Mouse (Mus musculus) liver, postnatal 0 days (tissue): ENCODE results near the gene Pitpnm2. TPM values are rescaled to one million over a fixed set of nuclear protein-coding genes. Genes with fewer than 3 reads are reported as not detected.

Source experiments
- ATAC-seq: fragments of 200-750 bp; cut with Nextera tagmentation; 2 replicates; pipeline ENCODE4 v1.8.0; 2017; ENCODE audit warnings: mild to moderate bottlenecking, moderate library complexity
- DNase-seq: peaks from one replicate; pipeline ENCODE4 v3.0.0-alpha.2; 2016
- H3K27ac ChIP-seq: fragments of 300-500 bp; sonication (generic); 2 replicates; pipeline ENCODE4 v1.5.1; 2014; ENCODE audit warnings: antibody characterized with exemption, moderate library complexity, mild to moderate bottlenecking, low read depth
- H3K27me3 ChIP-seq: fragments of 300-500 bp; sonication (generic); 2 replicates; pipeline ENCODE4 v1.6.1; 2014; ENCODE audit warnings: low read length, control low read depth, mixed read lengths; ENCODE audit not compliant: insufficient read depth
- H3K36me3 ChIP-seq: fragments of 300-500 bp; sonication (generic); replicated peaks from 2 replicates; pipeline ENCODE4 v1.6.1; 2014; ENCODE audit warnings: mild to moderate bottlenecking, control low read depth, low read length, moderate library complexity, mixed read lengths; ENCODE audit not compliant: insufficient read depth
- H3K4me1 ChIP-seq: fragments of 300-500 bp; sonication (generic); 2 replicates; pipeline ENCODE4 v1.6.1; 2014; ENCODE audit warnings: antibody characterized with exemption, mild to moderate bottlenecking, control low read depth; ENCODE audit not compliant: insufficient read depth
- H3K4me2 ChIP-seq: fragments of 300-500 bp; sonication (generic); 2 replicates; pipeline ENCODE4 v1.6.1; 2014; ENCODE audit warnings: low read depth, mild to moderate bottlenecking, low read length, moderate library complexity, mixed read lengths
- H3K4me3 ChIP-seq: fragments of 300-500 bp; sonication (generic); 2 replicates; pipeline ENCODE4 v1.5.1; 2014; ENCODE audit warnings: low read depth, low read length
- H3K9ac ChIP-seq: fragments of 300-500 bp; sonication (generic); replicated peaks from 2 replicates; pipeline ENCODE4 v1.6.1; 2014; ENCODE audit warnings: mild to moderate bottlenecking, moderate library complexity
- H3K9me3 ChIP-seq: fragments of 300-500 bp; sonication (generic); 2 replicates; pipeline ENCODE4 v1.6.1; 2016; ENCODE audit warnings: mild to moderate bottlenecking, control low read depth, low read length, mixed read lengths
- CTCF ChIP-seq: sonication (generic); IDR thresholded peaks from 2 replicates; pipeline ENCODE4 v1.5.1; 2016; ENCODE audit warnings: antibody characterized with exemption, low read depth
- EP300 ChIP-seq: IDR thresholded peaks from 2 replicates; pipeline ENCODE4 v1.6.1; 2016; ENCODE audit warnings: antibody characterized with exemption, low read depth, mild to moderate bottlenecking
- WGBS: fragments of 180-500 bp; shearing (Covaris S2); extraction: QIAGEN DNeasy Blood & Tissue Kit; methylation state at CpG from one replicate; pipeline ENCODE4 v1.1.7; 2014; ENCODE audit not compliant: insufficient replicate concordance; 5-methylcytosine and 5-hydroxymethylcytosine counted together
- polyA plus RNA-seq: library from polyadenylated mRNA; unstranded; fragments of >200 nt; fragmentation: Nextera tagmentation; extraction: Ambion mirVana; gene quantifications from 2 replicates; pipeline ENCODE4 v1.2.1, GENCODE M21; 2015

Pitpnm2 gene
- polyA plus RNA-seq, 1 experiment from 2014 or later, result 2.4 TPM

- WGBS, result 58% methylated on average over 10 of the region's 10 CpGs
- H3K4me1 ChIP-seq, result peaks cover 5% of the 10 kb centered on the region; the same call in 1 of the 2 replicates
- DNase-seq, result no peak
Observed at GRCm38 (mm10) chr5:124161831-124162230, 87.7 kb downstream of the Pitpnm2 start.

GRCm38 (mm10) chr5:124159453-124159852 is 90.1 kb downstream of the Pitpnm2 start:
- ATAC-seq (peak; percentile 8; the same call in 1 of the 2 replicates), DNase-seq (no peak)
- no peaks in the 10 kb centered on the region for H3K9me3 ChIP-seq
- 64% methylated on average over 7 of the region's 7 CpGs for WGBS
- no peak overlapping the region for H3K9ac ChIP-seq
- H3K4me3 ChIP-seq, result no peak overlapping the region
- no peaks in the 10 kb centered on the region for H3K27me3 ChIP-seq
- no peak overlapping the region for H3K27ac ChIP-seq
- no peak overlapping the region for H3K4me2 ChIP-seq
- no peak for TF ChIP-seq CTCF
- TF ChIP-seq EP300, result no peak
- no peaks in the 10 kb centered on the region for H3K36me3 ChIP-seq
- no peaks in the 10 kb centered on the region for H3K4me1 ChIP-seq

More at GRCm38 (mm10) chr5:124161831-124162230, 87.7 kb downstream of the Pitpnm2 start:
- Histone ChIP-seq H3K27ac (no peak overlapping the region), H3K4me2 (no peak overlapping the region), H3K4me3 (no peak overlapping the region), H3K9me3 (no peaks in the 10 kb centered on the region), H3K36me3 (no peaks in the 10 kb centered on the region), H3K27me3 (no peaks in the 10 kb centered on the region), H3K9ac (no peak overlapping the region)
- TF ChIP-seq CTCF (no peak), EP300 (no peak)
- no peak for ATAC-seq

GRCm38 (mm10) chr5:124158305-124158704 is 91.3 kb downstream of the Pitpnm2 start:
- no peaks in the 10 kb centered on the region for H3K36me3 ChIP-seq
- no peaks in the 10 kb centered on the region for H3K9me3 ChIP-seq
- no peak overlapping the region for H3K27ac ChIP-seq
- TF ChIP-seq CTCF (no peak), EP300 (no peak)
- 66% methylated on average over 4 of the region's 4 CpGs for WGBS
- no peaks in the 10 kb centered on the region for H3K27me3 ChIP-seq
- no peak overlapping the region for H3K4me3 ChIP-seq
- H3K4me2 ChIP-seq, result no peak overlapping the region
- ATAC-seq, result no peak
- no peak for DNase-seq
- no peak overlapping the region for H3K9ac ChIP-seq
- H3K4me1 ChIP-seq, result no peaks in the 10 kb centered on the region

- Histone ChIP-seq H3K4me2 (no peak overlapping the region), H3K27ac (no peak overlapping the region), H3K36me3 (peaks cover 8% of the 10 kb centered on the region), H3K27me3 (no peaks in the 10 kb centered on the region), H3K4me3 (no peak overlapping the region), H3K9me3 (no peaks in the 10 kb centered on the region), H3K4me1 (no peaks in the 10 kb centered on the region), H3K9ac (no peak overlapping the region)
- TF ChIP-seq CTCF (no peak), EP300 (no peak)
- WGBS, result 75% methylated on average over 5 of the region's 5 CpGs
- DNase-seq, result no peak
- no peak for ATAC-seq
Observed at GRCm38 (mm10) chr5:124155943-124156342, 93.6 kb downstream of the Pitpnm2 start.

- peaks cover 20% of the 10 kb centered on the region for H3K36me3 ChIP-seq
- no peak overlapping the region for H3K4me3 ChIP-seq
- DNase-seq (no peak), ATAC-seq (no peak)
- no peaks in the 10 kb centered on the region for H3K4me1 ChIP-seq
- no peak for TF ChIP-seq EP300
- no peak for TF ChIP-seq CTCF
- H3K27ac ChIP-seq, result no peak overlapping the region
- 77% methylated on average over 4 of the region's 4 CpGs for WGBS
- no peaks in the 10 kb centered on the region for H3K27me3 ChIP-seq
- H3K9ac ChIP-seq, result no peak overlapping the region
- no peaks in the 10 kb centered on the region for H3K9me3 ChIP-seq
- no peak overlapping the region for H3K4me2 ChIP-seq
Observed at GRCm38 (mm10) chr5:124152734-124153133, 96.8 kb downstream of the Pitpnm2 start.

GRCm38 (mm10) chr5:124150895-124151294 is 98.7 kb downstream of the Pitpnm2 start:
- Histone ChIP-seq H3K4me3 (no peak overlapping the region), H3K27me3 (no peaks in the 10 kb centered on the region), H3K27ac (no peak overlapping the region), H3K4me2 (no peak overlapping the region), H3K9me3 (no peaks in the 10 kb centered on the region), H3K9ac (no peak overlapping the region), H3K36me3 (peaks cover 22% of the 10 kb centered on the region), H3K4me1 (no peaks in the 10 kb centered on the region)
- 80% methylated on average over 7 of the region's 7 CpGs for WGBS
- no peak for ATAC-seq
- TF ChIP-seq EP300 (no peak), CTCF (no peak)
- no peak for DNase-seq

- Histone ChIP-seq H3K27ac (no peak overlapping the region), H3K4me2 (no peak overlapping the region), H3K4me1 (no peaks in the 10 kb centered on the region), H3K36me3 (peaks cover 30% of the 10 kb centered on the region), H3K4me3 (no peak overlapping the region), H3K9me3 (no peaks in the 10 kb centered on the region), H3K27me3 (no peaks in the 10 kb centered on the region), H3K9ac (no peak overlapping the region)
- ATAC-seq, result no peak
- 62% methylated on average over 5 of the region's 5 CpGs for WGBS
- no peak for DNase-seq
- TF ChIP-seq EP300 (no peak), CTCF (no peak)
Observed at GRCm38 (mm10) chr5:124149028-124149427, 100.5 kb downstream of the Pitpnm2 start.
